Mouse (Mus musculus) cortical plate, adult 2 months (tissue): ENCODE data around the gene Ghrhr.

Source experiments
- CTCF ChIP-seq: fragments of 200-500 bp; IDR thresholded peaks from 2 replicates; pipeline ENCODE4 v1.5.1; 2011; ENCODE audit warnings: mild to moderate bottlenecking, control low read depth, low read length; ENCODE audit not compliant: insufficient read depth; ENCODE audit errors: extremely low read depth
- POLR2A ChIP-seq: fragments of 200-500 bp; IDR thresholded peaks from 2 replicates; pipeline ENCODE4 v1.6.1; 2011; ENCODE audit warnings: mild to moderate bottlenecking, low read length, control low read depth; ENCODE audit not compliant: insufficient read depth; ENCODE audit errors: extremely low read depth

DNA sequence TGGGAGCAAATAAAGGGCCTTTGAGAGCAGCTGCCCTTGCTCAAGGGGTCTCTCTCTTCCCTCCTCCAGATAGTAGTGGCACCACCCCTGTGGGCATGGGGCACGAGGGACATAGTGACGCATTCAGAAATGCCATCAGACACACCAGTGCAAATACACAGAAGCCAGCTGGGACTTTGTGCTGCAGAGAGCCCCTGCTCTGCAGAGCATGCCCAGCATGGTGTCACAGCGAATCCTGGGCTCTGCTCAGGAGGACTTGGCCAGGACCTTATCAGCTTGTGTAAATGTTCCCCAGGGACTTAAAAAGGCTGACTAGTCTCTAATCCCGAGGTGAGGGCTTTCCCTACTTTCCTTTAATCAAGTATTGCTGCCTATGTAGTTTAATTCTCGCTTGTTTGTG lies 34.4 kb upstream of the Ghrhr start:
- no peak for TF ChIP-seq CTCF
- TF ChIP-seq POLR2A: no peak
